Mouse (Mus musculus): Measurements from ENCODE around the gene Gjb1. TPM values are rescaled to one million over a fixed set of nuclear protein-coding genes. Genes with fewer than 3 reads are reported as not detected.

Gjb1 gene
- polyA plus RNA-seq, 1 experiment from 2014 or later: 0.25 TPM

GRCm38 (mm10) chrX:101370573-101370972, 5.6 kb upstream of the Gjb1 start:
- H3K4me1 ChIP-seq: no peaks in the 10 kb centered on the region
- H3K9ac ChIP-seq: no peak overlapping the region
- no peaks in the 10 kb centered on the region for H3K9me3 ChIP-seq (replicated peaks)
- no peaks in the 10 kb centered on the region; the same call in 1 of the 2 replicates for H3K27me3 ChIP-seq
- no peak overlapping the region for H3K4me3 ChIP-seq
- no peak for ATAC-seq
- H3K36me3 ChIP-seq (ENCODE audit: poor library complexity, severe bottlenecking): no peaks in the 10 kb centered on the region
- WGBS: 78% methylated on average over 3 of the region's 3 CpGs
- no peak overlapping the region for H3K27ac ChIP-seq
- H3K4me2 ChIP-seq: no peak overlapping the region

GRCm38 (mm10) chrX:101372946-101373345, 3.2 kb upstream of the Gjb1 start:
- H3K4me2 ChIP-seq: no peak overlapping the region
- WGBS: 72% methylated on average over 5 of the region's 5 CpGs
- H3K27me3 ChIP-seq: no peaks in the 10 kb centered on the region; the same call in 1 of the 2 replicates
- H3K36me3 ChIP-seq (ENCODE audit: poor library complexity, severe bottlenecking): no peaks in the 10 kb centered on the region
- ATAC-seq: no peak
- H3K9me3 ChIP-seq (replicated peaks): no peaks in the 10 kb centered on the region
- no peak overlapping the region for H3K4me3 ChIP-seq
- H3K27ac ChIP-seq: no peak overlapping the region
- H3K9ac ChIP-seq: no peak overlapping the region
- H3K4me1 ChIP-seq: no peaks in the 10 kb centered on the region

- no peaks in the 10 kb centered on the region for H3K4me1 ChIP-seq
- H3K36me3 ChIP-seq (ENCODE audit: poor library complexity, severe bottlenecking): no peaks in the 10 kb centered on the region
- H3K27ac ChIP-seq: no peak overlapping the region
- peaks cover 10% of the 10 kb centered on the region for H3K27me3 ChIP-seq
- H3K4me3 ChIP-seq: no peak overlapping the region
- WGBS: 70% methylated on average over 4 of the region's 4 CpGs
- H3K9me3 ChIP-seq (replicated peaks): no peaks in the 10 kb centered on the region
- H3K4me2 ChIP-seq: no peak overlapping the region
- no peak overlapping the region for H3K9ac ChIP-seq
- no peak for ATAC-seq
Measured at GRCm38 (mm10) chrX:101377076-101377475, 898 bp downstream of the Gjb1 start.

GRCm38 (mm10) chrX:101379744-101380143, 3.6 kb downstream of the Gjb1 start:
- Histone ChIP-seq H3K4me1 (0 out of 2 replicates have a peak, but pooled peaks cover 5% of the 10 kb centered on the region), H3K4me2 (no peak overlapping the region), H3K9me3 (replicated peaks) (no peaks in the 10 kb centered on the region), H3K27me3 (peaks cover 36% of the 10 kb centered on the region), H3K36me3 (ENCODE audit: poor library complexity, severe bottlenecking) (no peaks in the 10 kb centered on the region), H3K4me3 (no peak overlapping the region), H3K9ac (no peak overlapping the region), H3K27ac (no peak overlapping the region)
- 74% methylated on average over 1 of the region's 1 CpGs for WGBS
- ATAC-seq: no peak

GRCm38 (mm10) chrX:101383455-101383854, 7.3 kb downstream of the Gjb1 start:
- Histone ChIP-seq H3K36me3 (ENCODE audit: poor library complexity, severe bottlenecking) (no peaks in the 10 kb centered on the region), H3K4me2 (no peak overlapping the region), H3K9me3 (replicated peaks) (no peaks in the 10 kb centered on the region), H3K27me3 (peaks cover 55% of the 10 kb centered on the region), H3K4me3 (no peak overlapping the region), H3K4me1 (0 out of 2 replicates have a peak, but pooled peaks cover 8% of the 10 kb centered on the region), H3K9ac (no peak overlapping the region), H3K27ac (no peak overlapping the region)
- no peak for ATAC-seq
- 23% methylated on average over 18 of the region's 18 CpGs for WGBS

GRCm38 (mm10) chrX:101384439-101385137, 8.4 kb downstream of the Gjb1 start:
- H3K9me3 ChIP-seq (replicated peaks): no peaks in the 10 kb centered on the region
- H3K4me2 ChIP-seq: peak overlapping the region; percentile 57
- ATAC-seq: peak; percentile 66
- 0 out of 2 replicates have a peak, but pooled peaks cover 8% of the 10 kb centered on the region for H3K4me1 ChIP-seq
- peak overlapping the region; percentile 56; the same call in 1 of the 2 replicates for H3K9ac ChIP-seq
- peaks cover 54% of the 10 kb centered on the region for H3K27me3 ChIP-seq
- no peak overlapping the region for H3K27ac ChIP-seq
- 22% methylated on average over 32 of the region's 32 CpGs for WGBS
- peak overlapping the region; percentile 35 for H3K4me3 ChIP-seq
- H3K36me3 ChIP-seq (ENCODE audit: poor library complexity, severe bottlenecking): no peaks in the 10 kb centered on the region

GRCm38 (mm10) chrX:101386222-101386621, 10.0 kb downstream of the Gjb1 start:
- H3K27ac ChIP-seq: no peak overlapping the region
- no peaks in the 10 kb centered on the region for H3K36me3 ChIP-seq (ENCODE audit: poor library complexity, severe bottlenecking)
- no peak overlapping the region for H3K4me3 ChIP-seq
- no peak overlapping the region for H3K9ac ChIP-seq
- no peaks in the 10 kb centered on the region for H3K9me3 ChIP-seq (replicated peaks)
- H3K27me3 ChIP-seq: peaks cover 50% of the 10 kb centered on the region
- no peak overlapping the region for H3K4me2 ChIP-seq
- WGBS: 11% methylated on average over 4 of the region's 4 CpGs
- H3K4me1 ChIP-seq: 0 out of 2 replicates have a peak, but pooled peaks cover 8% of the 10 kb centered on the region
- no peak for ATAC-seq

GRCm38 (mm10) chrX:101388866-101389537, 12.8 kb downstream of the Gjb1 start:
- Histone ChIP-seq H3K27ac (no peak overlapping the region), H3K27me3 (peaks cover 26% of the 10 kb centered on the region), H3K9me3 (replicated peaks) (no peaks in the 10 kb centered on the region), H3K4me1 (0 out of 2 replicates have a peak, but pooled peaks cover 8% of the 10 kb centered on the region), H3K9ac (no peak overlapping the region), H3K36me3 (ENCODE audit: poor library complexity, severe bottlenecking) (no peaks in the 10 kb centered on the region), H3K4me3 (no peak overlapping the region), H3K4me2 (no peak overlapping the region)
- WGBS: 48% methylated on average over 5 of the region's 5 CpGs
- ATAC-seq: 0 out of 2 replicates have a peak, but pooled peaks have one; percentile 10

GRCm38 (mm10) chrX:101394341-101394740, 18.2 kb downstream of the Gjb1 start:
- no peak overlapping the region for H3K4me3 ChIP-seq
- no peaks in the 10 kb centered on the region for H3K36me3 ChIP-seq (ENCODE audit: poor library complexity, severe bottlenecking)
- H3K27me3 ChIP-seq: peaks cover 20% of the 10 kb centered on the region
- H3K9me3 ChIP-seq (replicated peaks): no peaks in the 10 kb centered on the region
- no peak overlapping the region for H3K4me2 ChIP-seq
- no peak overlapping the region for H3K9ac ChIP-seq
- 82% methylated on average over 2 of the region's 2 CpGs for WGBS
- H3K4me1 ChIP-seq: no peaks in the 10 kb centered on the region
- H3K27ac ChIP-seq: no peak overlapping the region
- no peak for ATAC-seq

- H3K36me3 ChIP-seq (ENCODE audit: poor library complexity, severe bottlenecking): no peaks in the 10 kb centered on the region
- H3K4me3 ChIP-seq: no peak overlapping the region
- H3K9ac ChIP-seq: no peak overlapping the region
- H3K9me3 ChIP-seq (replicated peaks): no peaks in the 10 kb centered on the region
- H3K27ac ChIP-seq: no peak overlapping the region
- H3K27me3 ChIP-seq: peaks cover 20% of the 10 kb centered on the region
- 0 out of 2 replicates have a peak overlapping the region, but pooled peaks have one; percentile 4 for H3K4me2 ChIP-seq
- no peaks in the 10 kb centered on the region for H3K4me1 ChIP-seq
- 18% methylated on average over 11 of the region's 11 CpGs for WGBS
- no peak for ATAC-seq
Measured at GRCm38 (mm10) chrX:101396459-101396858, 20.3 kb downstream of the Gjb1 start.

GRCm38 (mm10) chrX:101418946-101419724, 43.0 kb downstream of the Gjb1 start:
- Histone ChIP-seq H3K27ac (peak overlapping the region; percentile 57), H3K9me3 (replicated peaks) (no peaks in the 10 kb centered on the region), H3K4me3 (peak overlapping the region; percentile 54), H3K4me2 (peak overlapping the region; percentile 64), H3K4me1 (peaks cover 15% of the 10 kb centered on the region), H3K36me3 (ENCODE audit: poor library complexity, severe bottlenecking) (peaks cover 14% of the 10 kb centered on the region), H3K27me3 (no peaks in the 10 kb centered on the region), H3K9ac (peak overlapping the region; percentile 73)
- 12% methylated on average over 33 of the region's 36 CpGs for whole genome bisulfite sequencing
- ATAC-seq: no peak; the same call in 1 of the 2 replicates

Data from forebrain, embryonic 13.5 days (tissue).